Mouse (Mus musculus): ENCODE data around the gene Lrp8. TPM values are rescaled to one million over a fixed set of nuclear protein-coding genes. Genes with fewer than 3 reads are reported as not detected.

Gene Lrp8
- polyA plus RNA-seq, 1 experiment = 10.2 TPM

- 89% methylated on average over 10 of the region's 10 CpGs for WGBS
- Histone ChIP-seq H3K27ac (ENCODE audit: control insufficient read depth, insufficient read depth, low read depth, low read length, poor library complexity) (no peak overlapping the region), H3K4me1 (ENCODE audit: control insufficient read depth, insufficient read depth, low read length) (peaks cover 2% of the 10 kb centered on the region; the same call in 1 of the 2 replicates), H3K4me3 (replicated peaks; ENCODE audit: control insufficient read depth, low read depth, low read length) (no peak overlapping the region)
- TF ChIP-seq CTCF (IDR thresholded peaks at IDR 0.05; ENCODE audit: control insufficient read depth, insufficient read depth, low read length) (no peak), POLR2A (IDR thresholded peaks at IDR 0.05; ENCODE audit: borderline replicate concordance, control insufficient read depth, low read depth, low read length) (no peak)
Measured at GRCm38 (mm10) chr4:107811716-107812330, 9.8 kb downstream of the Lrp8 start.

- TF ChIP-seq CTCF (IDR thresholded peaks at IDR 0.05; ENCODE audit: control insufficient read depth, insufficient read depth, low read length) = no peak
- 82% methylated on average over 6 of the region's 6 CpGs for WGBS
- no peak overlapping the region for H3K4me3 ChIP-seq (replicated peaks; ENCODE audit: control insufficient read depth, low read depth, low read length)
- H3K4me1 ChIP-seq (ENCODE audit: control insufficient read depth, insufficient read depth, low read length) = peaks cover 2% of the 10 kb centered on the region; the same call in 1 of the 2 replicates
- H3K27ac ChIP-seq (ENCODE audit: control insufficient read depth, insufficient read depth, low read depth, low read length, poor library complexity) = no peak overlapping the region
Measured at GRCm38 (mm10) chr4:107812336-107812735, 10.3 kb downstream of the Lrp8 start.

GRCm38 (mm10) chr4:107816459-107816858 lies 14.4 kb downstream of the Lrp8 start:
- no peak overlapping the region for H3K27ac ChIP-seq (ENCODE audit: control insufficient read depth, insufficient read depth, low read depth, low read length, poor library complexity)
- H3K4me3 ChIP-seq (replicated peaks; ENCODE audit: control insufficient read depth, low read depth, low read length) = no peak overlapping the region
- peaks cover 2% of the 10 kb centered on the region; the same call in 1 of the 2 replicates for H3K4me1 ChIP-seq (ENCODE audit: control insufficient read depth, insufficient read depth, low read length)
- WGBS = 56% methylated on average over 4 of the region's 4 CpGs
- TF ChIP-seq POLR2A (IDR thresholded peaks at IDR 0.05; ENCODE audit: borderline replicate concordance, control insufficient read depth, low read depth, low read length) (no peak), CTCF (IDR thresholded peaks at IDR 0.05; ENCODE audit: control insufficient read depth, insufficient read depth, low read length) (no peak)

GRCm38 (mm10) chr4:107817463-107817862 lies 15.4 kb downstream of the Lrp8 start:
- Histone ChIP-seq H3K4me1 (ENCODE audit: control insufficient read depth, insufficient read depth, low read length) (peaks cover 2% of the 10 kb centered on the region; the same call in 1 of the 2 replicates), H3K4me3 (replicated peaks; ENCODE audit: control insufficient read depth, low read depth, low read length) (no peak overlapping the region), H3K27ac (ENCODE audit: control insufficient read depth, insufficient read depth, low read depth, low read length, poor library complexity) (no peak overlapping the region)
- 31% methylated on average over 6 of the region's 6 CpGs for WGBS
- TF ChIP-seq CTCF (IDR thresholded peaks at IDR 0.05; ENCODE audit: control insufficient read depth, insufficient read depth, low read length) (no peak), POLR2A (IDR thresholded peaks at IDR 0.05; ENCODE audit: borderline replicate concordance, control insufficient read depth, low read depth, low read length) (no peak)

- 84% methylated on average over 16 of the region's 16 CpGs for WGBS
- Histone ChIP-seq H3K4me1 (ENCODE audit: control insufficient read depth, insufficient read depth, low read length) (no peaks in the 10 kb centered on the region), H3K27ac (ENCODE audit: control insufficient read depth, insufficient read depth, low read depth, low read length, poor library complexity) (no peak overlapping the region), H3K4me3 (replicated peaks; ENCODE audit: control insufficient read depth, low read depth, low read length) (no peak overlapping the region)
- TF ChIP-seq POLR2A (IDR thresholded peaks at IDR 0.05; ENCODE audit: borderline replicate concordance, control insufficient read depth, low read depth, low read length) (no peak), CTCF (IDR thresholded peaks at IDR 0.05; ENCODE audit: control insufficient read depth, insufficient read depth, low read length) (no peak)
Measured at GRCm38 (mm10) chr4:107819990-107820719, 18.1 kb downstream of the Lrp8 start.

- H3K4me1 ChIP-seq (ENCODE audit: control insufficient read depth, insufficient read depth, low read length) = no peaks in the 10 kb centered on the region
Measured at GRCm38 (mm10) chr4:107820856-107821619, 19.0 kb downstream of the Lrp8 start.

GRCm38 (mm10) chr4:107822936-107823411 lies 20.9 kb downstream of the Lrp8 start:
- H3K27ac ChIP-seq (ENCODE audit: control insufficient read depth, insufficient read depth, low read depth, low read length, poor library complexity) = no peak overlapping the region
- H3K4me1 ChIP-seq (ENCODE audit: control insufficient read depth, insufficient read depth, low read length) = no peaks in the 10 kb centered on the region
- H3K4me3 ChIP-seq (replicated peaks; ENCODE audit: control insufficient read depth, low read depth, low read length) = no peak overlapping the region
- TF ChIP-seq POLR2A (IDR thresholded peaks at IDR 0.05; ENCODE audit: borderline replicate concordance, control insufficient read depth, low read depth, low read length) = no peak
- no peak for TF ChIP-seq CTCF (IDR thresholded peaks at IDR 0.05; ENCODE audit: control insufficient read depth, insufficient read depth, low read length)
- 86% methylated on average over 9 of the region's 9 CpGs for WGBS

More at GRCm38 (mm10) chr4:107820856-107821619, 19.0 kb downstream of the Lrp8 start:
- TF ChIP-seq CTCF (IDR thresholded peaks at IDR 0.05; ENCODE audit: control insufficient read depth, insufficient read depth, low read length) (no peak), POLR2A (IDR thresholded peaks at IDR 0.05; ENCODE audit: borderline replicate concordance, control insufficient read depth, low read depth, low read length) (no peak)
- Histone ChIP-seq H3K4me3 (replicated peaks; ENCODE audit: control insufficient read depth, low read depth, low read length) (no peak overlapping the region), H3K27ac (ENCODE audit: control insufficient read depth, insufficient read depth, low read depth, low read length, poor library complexity) (no peak overlapping the region)
- WGBS = 66% methylated on average over 8 of the region's 8 CpGs

- Histone ChIP-seq H3K4me3 (replicated peaks; ENCODE audit: control insufficient read depth, low read depth, low read length) (no peak overlapping the region), H3K27ac (ENCODE audit: control insufficient read depth, insufficient read depth, low read depth, low read length, poor library complexity) (no peak overlapping the region), H3K4me1 (ENCODE audit: control insufficient read depth, insufficient read depth, low read length) (no peaks in the 10 kb centered on the region)
- WGBS = 91% methylated on average over 11 of the region's 11 CpGs
- no peak for TF ChIP-seq CTCF (IDR thresholded peaks at IDR 0.05; ENCODE audit: control insufficient read depth, insufficient read depth, low read length)
- no peak for TF ChIP-seq POLR2A (IDR thresholded peaks at IDR 0.05; ENCODE audit: borderline replicate concordance, control insufficient read depth, low read depth, low read length)
Measured at GRCm38 (mm10) chr4:107823511-107823910, 21.4 kb downstream of the Lrp8 start.
